ENCODE assay signal across 19 mouse cellular contexts in the genomic region with DNA sequence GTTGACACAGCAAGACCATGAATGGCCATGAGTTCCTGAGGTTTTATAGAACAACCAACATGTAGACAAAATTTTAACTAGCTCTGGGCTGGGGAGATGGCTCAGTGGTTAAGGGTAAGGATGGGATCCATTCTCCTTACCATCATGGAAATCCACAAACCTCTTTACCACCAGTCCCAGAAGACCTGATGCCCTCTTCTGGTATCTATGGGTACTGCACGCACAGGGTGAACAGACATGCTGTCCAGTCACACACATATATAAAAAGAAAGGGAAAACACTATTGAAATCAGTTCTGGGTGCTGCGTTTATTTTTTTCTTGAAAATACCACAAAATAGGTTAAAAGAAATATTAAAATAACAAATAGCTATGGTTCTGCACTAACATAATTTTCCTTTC.
DNase-seq lines count a peak whose midpoint lies in the region; ATAC-seq and TF ChIP-seq lines count a peak whose summit lies in the region.
"Had no signal": no experiment of that assay in that cellular context is flagged by ENCODE, and none has a peak within 500 bp of the region (broad histone marks: within the 10 kb centered on the region; RNA-seq: fewer than 3 reads in every experiment).

No protein-coding gene starts in this region.

- no peak overlapping the region for H3K4me3 ChIP-seq in kidney, adult 2 months (ENCODE audit: insufficient read depth, low read depth, low read length)
- no peak overlapping the region for H3K4me3 ChIP-seq in kidney, embryonic 15.5 days (replicated peaks)
- H3K4me3 ChIP-seq: embryonic facial prominence, embryonic 13.5 days; limb, embryonic 15.5 days had no signal

- no peak for TF ChIP-seq POLR2A in kidney, adult 2 months (IDR thresholded peaks at IDR 0.05; ENCODE audit: low read depth, low read length)

- H3K9me3 ChIP-seq in kidney, embryonic 15.5 days (replicated peaks): no peaks in the 10 kb centered on the region; the same call in 1 of the 2 replicates
- H3K9me3 ChIP-seq: limb, embryonic 15.5 days had no signal

- H3K36me3 ChIP-seq in kidney, adult 2 months (ENCODE audit: control insufficient read depth, insufficient read depth, low read length): no peaks in the 10 kb centered on the region
- H3K36me3 ChIP-seq in kidney, embryonic 15.5 days: peaks cover 24% of the 10 kb centered on the region; the same call in 1 of the 2 replicates

- over 99% methylated on average over 2 of the region's 2 CpGs for WGBS in kidney, adult 2 months
- WGBS in kidney, embryonic 15.5 days: 98% methylated on average over 2 of the region's 2 CpGs

- H3K4me2 ChIP-seq in kidney, embryonic 15.5 days: no peak overlapping the region
- H3K4me2 ChIP-seq: embryonic facial prominence, embryonic 13.5 days; heart, embryonic 11.5 days; hindbrain, embryonic 14.5 days; limb, embryonic 15.5 days had no signal

- no peak overlapping the region for H3K9ac ChIP-seq in kidney, embryonic 15.5 days
- H3K9ac ChIP-seq: embryonic facial prominence, embryonic 13.5 days; hindbrain, embryonic 14.5 days; limb, embryonic 15.5 days had no signal

- TF ChIP-seq CTCF in kidney, adult 2 months (conservative IDR thresholded peaks at IDR 0.05; ENCODE audit: insufficient read depth, insufficient read length, low read depth, low read length): 0 out of 2 replicates have a peak, but pooled peaks have one; percentile 10

- DNase-seq in kidney, adult 2 months: no peak
- peak; percentile 23 for DNase-seq in lung, postnatal 10 days
- DNase-seq in lung, postnatal 4 days: no peak
- DNase-seq in NIH3T3 (ENCODE audit: low read depth): peak; percentile 18
- DNase-seq in Muller cell, postnatal 12 days (ENCODE audit: inconsistent ontology term): no peak
- no peak for DNase-seq in embryo, embryonic 9.5 days (ENCODE audit: extremely low spot score)
- DNase-seq: cerebellum, adult 18-20 months; gastrocnemius, postnatal 36 days; heart, postnatal 14 days; kidney, adult 11 months; kidney, postnatal 25 days; right cerebral cortex, adult 18-20 months; thymus, adult 18-20 months had no signal

- H3K27me3 ChIP-seq in kidney, adult 2 months (replicated peaks; ENCODE audit: control insufficient read depth, insufficient read depth, low read length): no peaks in the 10 kb centered on the region
- H3K27me3 ChIP-seq in kidney, embryonic 15.5 days: no peaks in the 10 kb centered on the region
- H3K27me3 ChIP-seq: embryonic facial prominence, embryonic 13.5 days; limb, embryonic 15.5 days had no signal

- no peak overlapping the region for H3K27ac ChIP-seq in kidney, adult 2 months (ENCODE audit: insufficient read depth, low read depth, low read length)
- H3K27ac ChIP-seq in kidney, embryonic 15.5 days: no peak overlapping the region
- H3K27ac ChIP-seq: embryonic facial prominence, embryonic 13.5 days; hindbrain, embryonic 14.5 days; limb, embryonic 15.5 days had no signal

- H3K4me1 ChIP-seq in kidney, adult 2 months (ENCODE audit: control insufficient read depth, insufficient read depth, low read length): no peaks in the 10 kb centered on the region
- peaks cover 9% of the 10 kb centered on the region for H3K4me1 ChIP-seq in kidney, embryonic 15.5 days
- H3K4me1 ChIP-seq: limb, embryonic 15.5 days had no signal

- ATAC-seq in kidney, embryonic 15.5 days (replicated peaks; ENCODE audit: low FRiP score): no peak
- ATAC-seq: CD4-positive, CD25-positive, alpha-beta regulatory T cell, adult 4 months had no signal

Comparison
In these comparisons a context has a peak if more than half of its experiments do, and no peak if none do; other contexts are left out.
1. DNase-seq: peak in lung, postnatal 10 days (single experiment) and NIH3T3 (single experiment); none in kidney, adult 2 months (single experiment), lung, postnatal 4 days (0 of 2), Muller cell, postnatal 12 days (single experiment) and embryo, embryonic 9.5 days (single experiment).